Mouse (Mus musculus) midbrain, embryonic 16.5 days (tissue): Measurements from ENCODE around the gene Chd8. TPM values are rescaled to one million over a fixed set of nuclear protein-coding genes. Genes with fewer than 3 reads are reported as not detected.

Experiments
- ATAC-seq: fragments of 200-750 bp; cut with Nextera tagmentation; 2 replicates; pipeline ENCODE4 v1.8.0; 2017; ENCODE audit warnings: moderate TSS enrichment
- H3K27ac ChIP-seq: fragments of 300-500 bp; sonication (generic); 2 replicates; pipeline ENCODE4 v1.5.1; 2014; ENCODE audit warnings: mild to moderate bottlenecking, low read length, mixed read lengths
- H3K27me3 ChIP-seq: fragments of 300-500 bp; sonication (generic); 2 replicates; pipeline ENCODE4 v1.6.1; 2014; ENCODE audit warnings: low read depth, low read length, mixed read lengths; ENCODE audit not compliant: control insufficient read depth, insufficient read depth
- H3K36me3 ChIP-seq: fragments of 300-500 bp; sonication (generic); 2 replicates; pipeline ENCODE4 v1.6.1; 2014; ENCODE audit warnings: mild to moderate bottlenecking, low read length, moderate library complexity, mixed read lengths; ENCODE audit not compliant: control insufficient read depth, insufficient read depth
- H3K4me1 ChIP-seq: fragments of 300-500 bp; sonication (generic); 2 replicates; pipeline ENCODE4 v1.6.1; 2014; ENCODE audit warnings: mild to moderate bottlenecking, low read length, mixed read lengths; ENCODE audit not compliant: control insufficient read depth, insufficient read depth
- H3K4me2 ChIP-seq: fragments of 300-500 bp; sonication (generic); 2 replicates; pipeline ENCODE4 v1.6.1; 2014; ENCODE audit warnings: mild to moderate bottlenecking, low read length, mixed read lengths
- H3K4me3 ChIP-seq: fragments of 300-500 bp; sonication (generic); 2 replicates; pipeline ENCODE4 v1.5.1; 2014; ENCODE audit warnings: low read depth, mild to moderate bottlenecking, low read length, moderate library complexity, mixed read lengths
- H3K9ac ChIP-seq: fragments of 300-500 bp; sonication (generic); 2 replicates; pipeline ENCODE4 v1.6.1; 2014; ENCODE audit warnings: low read depth, low read length, mixed read lengths
- H3K9me3 ChIP-seq: fragments of 300-500 bp; sonication (generic); replicated peaks from 2 replicates; pipeline ENCODE4 v1.6.1; 2014; ENCODE audit warnings: mild to moderate bottlenecking, low read length, mixed read lengths; ENCODE audit not compliant: control insufficient read depth, poor library complexity, severe bottlenecking
- WGBS: fragments of 180-500 bp; shearing (Covaris S2); extraction: QIAGEN DNeasy Blood & Tissue Kit; methylation state at CpG from one replicate; pipeline ENCODE4 v1.1.7; 2014; 5-methylcytosine and 5-hydroxymethylcytosine counted together
- polyA plus RNA-seq: library from polyadenylated mRNA; unstranded; fragments of >200 nt; fragmentation: Nextera tagmentation; extraction: Ambion mirVana; gene quantifications from 2 replicates; pipeline ENCODE4 v1.2.1, GENCODE M21; 2015

Gene Chd8
- polyA plus RNA-seq, 1 experiment from 2014 or later: 45.5 TPM

- H3K27me3 ChIP-seq: no peaks in the 10 kb centered on the region
- WGBS: under 1% methylated on average over 64 of the region's 66 CpGs
- peaks cover 3% of the 10 kb centered on the region for H3K36me3 ChIP-seq
- peak; percentile 99 for ATAC-seq
- peak within 1 kb of the TSS; percentile 85 for H3K9ac ChIP-seq
- H3K4me2 ChIP-seq: peak within 1 kb of the TSS; percentile 72
- H3K9me3 ChIP-seq: no peaks in the 10 kb centered on the region
- peaks cover 13% of the 10 kb centered on the region for H3K4me1 ChIP-seq
- peak within 1 kb of the TSS; percentile 83 for H3K4me3 ChIP-seq
- H3K27ac ChIP-seq: peak within 1 kb of the TSS; percentile 86
Measured at GRCm38 (mm10) chr14:52278932-52279746, 21.6 kb upstream of the Chd8 start, which contains the start of the genes Tox4 and Rab2b. TSS of gene Tox4 (plus strand) at chr14:52279146. TSS of gene Rab2b (minus strand) at chr14:52279545.

- no peak for ATAC-seq
- peaks cover 7% of the 10 kb centered on the region for H3K36me3 ChIP-seq
- 94% methylated on average over 4 of the region's 4 CpGs for WGBS
- peaks cover 13% of the 10 kb centered on the region for H3K4me1 ChIP-seq
- no peak overlapping the region for H3K9ac ChIP-seq
- H3K4me3 ChIP-seq: no peak overlapping the region
- no peaks in the 10 kb centered on the region for H3K9me3 ChIP-seq
- no peak overlapping the region for H3K27ac ChIP-seq
- H3K27me3 ChIP-seq: no peaks in the 10 kb centered on the region
- H3K4me2 ChIP-seq: no peak overlapping the region
Measured at GRCm38 (mm10) chr14:52277210-52277609, 19.6 kb upstream of the Chd8 start.

- no peak for ATAC-seq
- H3K27ac ChIP-seq: no peak overlapping the region
- H3K27me3 ChIP-seq: no peaks in the 10 kb centered on the region
- H3K4me3 ChIP-seq: no peak overlapping the region
- H3K4me1 ChIP-seq: no peaks in the 10 kb centered on the region
- WGBS: 79% methylated on average over 3 of the region's 3 CpGs
- H3K9ac ChIP-seq: no peak overlapping the region
- H3K36me3 ChIP-seq: peaks cover 14% of the 10 kb centered on the region
- no peaks in the 10 kb centered on the region for H3K9me3 ChIP-seq
- H3K4me2 ChIP-seq: no peak overlapping the region
Measured at GRCm38 (mm10) chr14:52272781-52273180, 15.2 kb upstream of the Chd8 start.

- H3K9me3 ChIP-seq: no peaks in the 10 kb centered on the region
- H3K27ac ChIP-seq: peak overlapping the region; percentile 94
- H3K36me3 ChIP-seq: peaks cover 3% of the 10 kb centered on the region; the same call in 1 of the 2 replicates
- H3K4me3 ChIP-seq: peak overlapping the region; percentile 94
- 6% methylated on average over 18 of the region's 18 CpGs for WGBS
- ATAC-seq: no peak
- H3K27me3 ChIP-seq: no peaks in the 10 kb centered on the region
- peak overlapping the region; percentile 81 for H3K4me2 ChIP-seq
- H3K4me1 ChIP-seq: peaks cover 21% of the 10 kb centered on the region
- peak overlapping the region; percentile 92 for H3K9ac ChIP-seq
Measured at GRCm38 (mm10) chr14:52256311-52257175, 1.0 kb downstream of the Chd8 start.

GRCm38 (mm10) chr14:52246129-52246528, 11.5 kb downstream of the Chd8 start:
- Histone ChIP-seq H3K4me3 (no peak overlapping the region), H3K27me3 (no peaks in the 10 kb centered on the region), H3K9ac (no peak overlapping the region), H3K4me1 (peaks cover 13% of the 10 kb centered on the region), H3K4me2 (no peak overlapping the region), H3K36me3 (no peaks in the 10 kb centered on the region), H3K9me3 (no peaks in the 10 kb centered on the region), H3K27ac (no peak overlapping the region)
- no peak for ATAC-seq
- 84% methylated on average over 4 of the region's 4 CpGs for WGBS

- Histone ChIP-seq H3K4me3 (peak overlapping the region; percentile 76), H3K4me1 (peaks cover 13% of the 10 kb centered on the region), H3K27me3 (no peaks in the 10 kb centered on the region), H3K27ac (peak overlapping the region; percentile 76), H3K9me3 (no peaks in the 10 kb centered on the region), H3K36me3 (no peaks in the 10 kb centered on the region; the same call in 1 of the 2 replicates), H3K4me2 (peak overlapping the region; percentile 93), H3K9ac (peak overlapping the region; percentile 75)
- ATAC-seq: peak; percentile 81
- 14% methylated on average over 7 of the region's 7 CpGs for WGBS
Measured at GRCm38 (mm10) chr14:52244690-52245042, 12.9 kb downstream of the Chd8 start.

GRCm38 (mm10) chr14:52244041-52244689, 13.4 kb downstream of the Chd8 start:
- peak; percentile 99 for ATAC-seq
- Histone ChIP-seq H3K9ac (peak overlapping the region; percentile 86), H3K9me3 (no peaks in the 10 kb centered on the region), H3K36me3 (no peaks in the 10 kb centered on the region; the same call in 1 of the 2 replicates), H3K4me3 (peak overlapping the region; percentile 76), H3K27ac (peak overlapping the region; percentile 76), H3K4me1 (peaks cover 13% of the 10 kb centered on the region), H3K4me2 (peak overlapping the region; percentile 93), H3K27me3 (no peaks in the 10 kb centered on the region)
- under 1% methylated on average over 32 of the region's 32 CpGs for WGBS

GRCm38 (mm10) chr14:52236216-52236615, 21.4 kb downstream of the Chd8 start:
- no peaks in the 10 kb centered on the region for H3K4me1 ChIP-seq
- H3K27ac ChIP-seq: no peak overlapping the region
- ATAC-seq: no peak
- no peak overlapping the region for H3K4me2 ChIP-seq
- H3K9ac ChIP-seq: no peak overlapping the region
- H3K36me3 ChIP-seq: peaks cover 41% of the 10 kb centered on the region
- 100% methylated on average over 1 of the region's 1 CpGs for WGBS
- H3K9me3 ChIP-seq: no peaks in the 10 kb centered on the region
- H3K27me3 ChIP-seq: no peaks in the 10 kb centered on the region
- H3K4me3 ChIP-seq: no peak overlapping the region
